Mouse (Mus musculus): ENCODE results near the gene Cox6a1. TPM values are rescaled to one million over a fixed set of nuclear protein-coding genes. Genes with fewer than 3 reads are reported as not detected.

Gene Cox6a1
- polyA plus RNA-seq, 1 experiment from 2014 or later, result 1,008 TPM

GRCm38 (mm10) chr5:115358872-115359271, 10.1 kb upstream of the Cox6a1 start:
- no peak for ATAC-seq
- no peak overlapping the region for H3K4me2 ChIP-seq (ENCODE audit: low read length)

DNA sequence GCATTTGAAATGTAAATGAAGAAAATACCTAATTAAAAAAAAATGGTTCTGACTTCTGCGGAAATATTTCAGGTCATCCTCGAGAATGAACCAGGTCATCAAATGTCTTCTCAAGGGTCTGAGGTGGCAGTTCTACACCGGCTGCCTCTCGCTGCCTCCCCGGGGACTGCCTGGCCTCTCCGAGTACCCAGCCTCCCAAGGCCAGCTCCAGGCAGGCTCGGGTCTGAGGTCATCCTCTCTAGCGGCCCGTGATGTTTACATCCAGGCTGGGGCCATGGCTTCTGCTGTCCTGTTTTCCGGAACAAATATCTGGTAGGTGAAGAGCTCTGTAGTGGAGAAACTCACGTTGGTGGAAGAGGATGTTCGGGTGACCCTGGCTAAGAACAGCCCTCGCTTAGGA, 6.3 kb upstream of the Cox6a1 start:
- WGBS, result 71% methylated on average over 13 of the region's 13 CpGs
- Histone ChIP-seq H3K4me3 (ENCODE audit: low read depth, low read length) (no peak overlapping the region), H3K4me1 (ENCODE audit: control insufficient read depth, insufficient read depth, low read length) (no peaks in the 10 kb centered on the region), H3K27me3 (ENCODE audit: control insufficient read depth, insufficient read depth, low read depth, low read length) (no peaks in the 10 kb centered on the region), H3K9me3 (replicated peaks; ENCODE audit: control insufficient read depth, low read length, poor library complexity, severe bottlenecking) (no peaks in the 10 kb centered on the region), H3K4me2 (ENCODE audit: low read length) (no peak overlapping the region), H3K27ac (ENCODE audit: low read length) (no peak overlapping the region), H3K9ac (ENCODE audit: low read depth, low read length) (no peak overlapping the region), H3K36me3 (ENCODE audit: control insufficient read depth, insufficient read depth, low read length) (no peaks in the 10 kb centered on the region)
- ATAC-seq, result no peak

More at GRCm38 (mm10) chr5:115358872-115359271, 10.1 kb upstream of the Cox6a1 start:
- Histone ChIP-seq H3K27me3 (ENCODE audit: control insufficient read depth, insufficient read depth, low read depth, low read length) (no peaks in the 10 kb centered on the region), H3K9me3 (replicated peaks; ENCODE audit: control insufficient read depth, low read length, poor library complexity, severe bottlenecking) (no peaks in the 10 kb centered on the region), H3K27ac (ENCODE audit: low read length) (no peak overlapping the region), H3K36me3 (ENCODE audit: control insufficient read depth, insufficient read depth, low read length) (no peaks in the 10 kb centered on the region), H3K9ac (ENCODE audit: low read depth, low read length) (no peak overlapping the region), H3K4me3 (ENCODE audit: low read depth, low read length) (no peak overlapping the region), H3K4me1 (ENCODE audit: control insufficient read depth, insufficient read depth, low read length) (no peaks in the 10 kb centered on the region)
- 8% methylated on average over 12 of the region's 12 CpGs for WGBS

DNA sequence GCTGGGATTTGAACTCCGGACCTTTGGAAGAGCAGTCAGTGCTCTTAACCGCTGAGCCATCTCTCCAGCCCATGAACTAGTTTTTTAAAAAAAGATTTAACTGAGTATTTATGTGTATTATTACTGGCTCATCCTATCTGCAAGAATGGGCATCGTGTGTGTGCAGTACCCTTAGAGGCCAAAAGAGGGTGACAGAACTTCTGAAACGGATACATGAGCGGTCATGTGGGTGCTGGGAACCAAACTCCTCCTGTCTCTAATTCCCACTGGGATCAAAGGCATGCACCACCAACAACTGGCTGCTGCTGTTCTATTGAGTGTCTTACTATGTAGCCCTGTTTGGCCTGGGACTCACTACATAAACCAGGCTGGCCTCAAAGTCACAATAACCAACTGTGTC, 2.6 kb upstream of the Cox6a1 start:
- no peaks in the 10 kb centered on the region for H3K27me3 ChIP-seq (ENCODE audit: control insufficient read depth, insufficient read depth, low read depth, low read length)
- H3K4me3 ChIP-seq (ENCODE audit: low read depth, low read length), result no peak overlapping the region
- H3K9ac ChIP-seq (ENCODE audit: low read depth, low read length), result no peak overlapping the region
- 77% methylated on average over 5 of the region's 5 CpGs for WGBS
- H3K4me1 ChIP-seq (ENCODE audit: control insufficient read depth, insufficient read depth, low read length), result peaks cover 15% of the 10 kb centered on the region
- ATAC-seq, result no peak
- no peak overlapping the region for H3K27ac ChIP-seq (ENCODE audit: low read length)
- H3K4me2 ChIP-seq (ENCODE audit: low read length), result no peak overlapping the region
- H3K9me3 ChIP-seq (replicated peaks; ENCODE audit: control insufficient read depth, low read length, poor library complexity, severe bottlenecking), result no peaks in the 10 kb centered on the region
- H3K36me3 ChIP-seq (ENCODE audit: control insufficient read depth, insufficient read depth, low read length), result no peaks in the 10 kb centered on the region

GRCm38 (mm10) chr5:115349225-115349555, 409 bp upstream of the Cox6a1 start:
- Histone ChIP-seq H3K9me3 (replicated peaks; ENCODE audit: control insufficient read depth, low read length, poor library complexity, severe bottlenecking) (no peaks in the 10 kb centered on the region), H3K4me2 (ENCODE audit: low read length) (peak overlapping the region; percentile 62), H3K27ac (ENCODE audit: low read length) (peak overlapping the region; percentile 81), H3K36me3 (ENCODE audit: control insufficient read depth, insufficient read depth, low read length) (peaks cover 13% of the 10 kb centered on the region), H3K4me1 (ENCODE audit: control insufficient read depth, insufficient read depth, low read length) (peaks cover 15% of the 10 kb centered on the region), H3K9ac (ENCODE audit: low read depth, low read length) (peak overlapping the region; percentile 60), H3K27me3 (ENCODE audit: control insufficient read depth, insufficient read depth, low read depth, low read length) (no peaks in the 10 kb centered on the region), H3K4me3 (ENCODE audit: low read depth, low read length) (peak overlapping the region; percentile 93)
- under 1% methylated on average over 18 of the region's 18 CpGs for WGBS
- peak; percentile 44 for ATAC-seq

DNA sequence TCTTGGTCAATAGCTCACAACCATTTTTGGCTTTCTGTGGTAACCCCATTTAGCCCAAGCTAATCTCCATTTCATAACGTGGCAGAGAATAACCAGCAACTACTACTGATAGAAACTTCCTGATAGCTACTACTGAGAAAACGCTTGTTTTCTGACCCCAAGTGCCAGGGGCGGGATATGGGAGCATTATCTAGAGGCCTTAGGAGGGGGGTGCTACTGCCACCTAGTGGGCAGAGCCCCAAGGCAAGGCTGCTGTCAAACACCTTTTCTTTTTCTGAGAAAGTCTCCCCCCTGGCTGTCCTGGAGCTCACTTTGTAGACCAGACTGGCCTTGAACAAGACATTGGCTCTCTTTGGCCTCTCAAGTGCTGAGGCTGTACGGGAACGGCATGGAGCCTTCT, 1.2 kb downstream of the Cox6a1 start:
- under 1% methylated on average over 5 of the region's 5 CpGs for WGBS
- Histone ChIP-seq H3K4me3 (ENCODE audit: low read depth, low read length) (peak overlapping the region; percentile 93), H3K9me3 (replicated peaks; ENCODE audit: control insufficient read depth, low read length, poor library complexity, severe bottlenecking) (no peaks in the 10 kb centered on the region), H3K9ac (ENCODE audit: low read depth, low read length) (no peak overlapping the region), H3K36me3 (ENCODE audit: control insufficient read depth, insufficient read depth, low read length) (peaks cover 23% of the 10 kb centered on the region), H3K27me3 (ENCODE audit: control insufficient read depth, insufficient read depth, low read depth, low read length) (no peaks in the 10 kb centered on the region), H3K4me2 (ENCODE audit: low read length) (peak overlapping the region; percentile 94), H3K4me1 (ENCODE audit: control insufficient read depth, insufficient read depth, low read length) (peaks cover 16% of the 10 kb centered on the region), H3K27ac (ENCODE audit: low read length) (no peak overlapping the region)
- ATAC-seq, result no peak

DNA sequence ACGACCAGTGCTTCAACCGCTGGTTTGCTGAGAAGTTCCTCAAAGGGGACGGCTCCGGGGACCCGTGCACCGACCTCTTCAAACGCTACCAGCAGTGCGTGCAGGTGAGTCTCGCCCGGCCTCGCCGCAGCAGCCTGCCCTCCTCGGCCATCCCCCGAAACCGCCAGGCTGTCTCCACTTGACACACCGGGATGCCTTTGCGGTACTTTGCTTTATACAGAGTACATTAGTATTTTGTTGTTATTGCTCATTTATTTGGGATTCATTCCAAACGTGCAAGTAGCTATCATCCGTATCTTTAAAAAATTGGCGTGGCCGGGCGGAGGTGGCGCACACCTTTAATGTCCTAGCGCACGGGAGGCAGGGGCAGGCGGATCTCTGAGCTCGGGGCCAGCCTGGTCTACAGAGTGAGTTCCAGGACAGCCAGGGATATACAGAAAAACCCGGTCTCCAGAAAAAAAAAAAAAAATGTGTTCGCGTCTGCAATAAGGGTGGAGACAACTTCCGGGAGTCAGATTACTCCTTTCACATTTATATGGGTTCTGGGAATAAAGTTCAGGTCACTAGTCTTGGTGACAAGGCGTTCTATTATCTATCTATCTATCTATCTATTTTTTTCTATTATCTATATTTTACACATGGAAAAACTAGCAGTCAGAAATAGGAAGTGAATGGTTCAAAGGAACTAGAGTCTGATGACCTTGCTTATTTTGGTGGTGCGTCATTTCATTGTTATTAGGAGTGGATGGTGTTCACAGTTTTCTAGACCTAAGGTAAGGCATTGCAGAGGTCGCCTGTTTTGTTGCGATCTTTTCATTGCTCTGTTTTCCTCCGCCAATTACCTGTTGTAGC, 7.2 kb downstream of the Cox6a1 start:
- WGBS, result 13% methylated on average over 36 of the region's 36 CpGs
- peak overlapping the region; percentile 87 for H3K9ac ChIP-seq (ENCODE audit: low read depth, low read length)
- peak overlapping the region; percentile 84 for H3K27ac ChIP-seq (ENCODE audit: low read length)
- peaks cover 27% of the 10 kb centered on the region for H3K36me3 ChIP-seq (ENCODE audit: control insufficient read depth, insufficient read depth, low read length)
- peak overlapping the region; percentile 84 for H3K4me3 ChIP-seq (ENCODE audit: low read depth, low read length)
- H3K9me3 ChIP-seq (replicated peaks; ENCODE audit: control insufficient read depth, low read length, poor library complexity, severe bottlenecking), result no peaks in the 10 kb centered on the region
- peak; percentile 16; the same call in 1 of the 2 replicates for ATAC-seq
- peak overlapping the region; percentile 73 for H3K4me2 ChIP-seq (ENCODE audit: low read length)
- peaks cover 24% of the 10 kb centered on the region for H3K4me1 ChIP-seq (ENCODE audit: control insufficient read depth, insufficient read depth, low read length)
- no peaks in the 10 kb centered on the region for H3K27me3 ChIP-seq (ENCODE audit: control insufficient read depth, insufficient read depth, low read depth, low read length)

DNA sequence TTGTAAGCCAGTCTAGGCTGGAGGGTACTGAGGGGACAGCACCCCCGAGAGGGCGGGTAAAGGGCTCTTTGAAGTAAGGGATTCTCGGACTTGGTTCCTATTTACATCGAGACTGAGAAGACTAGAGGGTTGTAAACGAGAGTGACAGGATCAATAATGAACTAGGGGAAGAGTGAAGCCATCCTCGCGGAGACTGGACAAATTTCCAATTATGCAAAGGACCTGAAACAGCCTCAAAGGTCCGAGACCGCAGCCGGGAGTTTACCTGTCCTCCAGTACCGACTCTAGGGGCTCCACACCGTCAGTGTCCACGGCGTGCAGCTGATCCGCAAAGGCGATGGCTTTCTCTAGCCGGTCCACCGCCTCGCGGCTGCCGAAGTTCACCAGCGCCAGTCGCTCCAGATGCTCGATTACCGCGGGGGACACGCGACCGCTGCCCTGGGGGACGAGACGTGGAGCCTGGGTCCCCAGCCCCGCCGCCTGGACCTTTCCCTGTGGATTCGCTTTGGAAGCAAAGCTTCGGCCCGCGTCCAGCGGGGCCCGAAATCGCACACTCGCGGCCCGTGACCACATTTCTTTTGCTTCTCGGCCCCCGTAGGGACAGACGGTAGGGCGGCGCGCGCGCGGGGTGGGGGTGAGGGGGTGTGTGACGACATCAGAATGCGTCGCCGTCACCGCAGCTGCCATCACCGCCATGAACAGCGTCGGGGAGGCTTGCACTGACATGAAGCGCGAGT, 8.0 kb downstream of the Cox6a1 start, which contains the start of the genes Gatc and Triap1:
Gene Gatc (minus strand): TSS at position 602 of the 737 bp plus-strand sequence.
Gene Triap1 (plus strand): TSS at position 649 of the 737 bp plus-strand sequence.
- Histone ChIP-seq H3K27me3 (ENCODE audit: control insufficient read depth, insufficient read depth, low read depth, low read length) (no peaks in the 10 kb centered on the region), H3K4me2 (ENCODE audit: low read length) (peak within 1 kb of the TSS; percentile 73), H3K9me3 (replicated peaks; ENCODE audit: control insufficient read depth, low read length, poor library complexity, severe bottlenecking) (no peaks in the 10 kb centered on the region), H3K4me3 (ENCODE audit: low read depth, low read length) (peak within 1 kb of the TSS; percentile 84), H3K4me1 (ENCODE audit: control insufficient read depth, insufficient read depth, low read length) (peaks cover 24% of the 10 kb centered on the region), H3K27ac (ENCODE audit: low read length) (peak within 1 kb of the TSS; percentile 84), H3K9ac (ENCODE audit: low read depth, low read length) (peak within 1 kb of the TSS; percentile 87), H3K36me3 (ENCODE audit: control insufficient read depth, insufficient read depth, low read length) (peaks cover 29% of the 10 kb centered on the region)
- WGBS, result under 1% methylated on average over 62 of the region's 62 CpGs
- ATAC-seq, result peak; percentile 91

DNA sequence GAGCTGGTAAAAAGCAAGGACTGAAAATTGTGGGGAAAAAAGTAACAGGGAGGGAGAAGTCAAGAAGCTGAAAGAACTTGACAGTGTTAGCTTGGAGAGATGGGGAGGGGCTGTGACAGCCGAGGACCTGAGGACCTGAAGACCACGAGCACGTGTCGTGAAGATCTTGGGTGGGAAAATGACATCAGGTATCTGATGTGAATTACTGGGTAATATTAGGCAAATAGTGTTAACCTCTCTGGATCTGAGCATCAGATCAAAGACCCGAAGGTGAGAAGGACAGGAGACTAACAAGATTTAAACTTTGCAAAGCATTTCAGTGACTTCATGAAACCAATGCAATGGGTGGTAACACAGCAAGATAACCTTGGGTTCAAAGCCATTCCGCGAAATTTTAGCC, 8.8 kb downstream of the Cox6a1 start:
- peaks cover 24% of the 10 kb centered on the region for H3K36me3 ChIP-seq (ENCODE audit: control insufficient read depth, insufficient read depth, low read length)
- no peak overlapping the region for H3K9ac ChIP-seq (ENCODE audit: low read depth, low read length)
- H3K27ac ChIP-seq (ENCODE audit: low read length), result no peak overlapping the region
- peaks cover 24% of the 10 kb centered on the region for H3K4me1 ChIP-seq (ENCODE audit: control insufficient read depth, insufficient read depth, low read length)
- no peaks in the 10 kb centered on the region for H3K27me3 ChIP-seq (ENCODE audit: control insufficient read depth, insufficient read depth, low read depth, low read length)
- 28% methylated on average over 7 of the region's 7 CpGs for WGBS
- ATAC-seq, result no peak
- no peaks in the 10 kb centered on the region for H3K9me3 ChIP-seq (replicated peaks; ENCODE audit: control insufficient read depth, low read length, poor library complexity, severe bottlenecking)
- H3K4me2 ChIP-seq (ENCODE audit: low read length), result peak overlapping the region; percentile 73
- peak overlapping the region; percentile 84 for H3K4me3 ChIP-seq (ENCODE audit: low read depth, low read length)

- Histone ChIP-seq H3K36me3 (ENCODE audit: control insufficient read depth, insufficient read depth, low read length) (peaks cover 27% of the 10 kb centered on the region), H3K27me3 (ENCODE audit: control insufficient read depth, insufficient read depth, low read depth, low read length) (no peaks in the 10 kb centered on the region), H3K4me2 (ENCODE audit: low read length) (no peak overlapping the region), H3K9ac (ENCODE audit: low read depth, low read length) (no peak overlapping the region), H3K27ac (ENCODE audit: low read length) (no peak overlapping the region), H3K4me1 (ENCODE audit: control insufficient read depth, insufficient read depth, low read length) (peaks cover 15% of the 10 kb centered on the region), H3K9me3 (replicated peaks; ENCODE audit: control insufficient read depth, low read length, poor library complexity, severe bottlenecking) (no peaks in the 10 kb centered on the region), H3K4me3 (ENCODE audit: low read depth, low read length) (no peak overlapping the region)
- 90% methylated on average over 3 of the region's 3 CpGs for WGBS
- ATAC-seq, result no peak
Measured at GRCm38 (mm10) chr5:115333626-115334025, 15.2 kb downstream of the Cox6a1 start.
